Mouse (Mus musculus) skeletal muscle tissue, adult 2 months (tissue): Measurements from ENCODE around the gene 1700092M07Rik.
"Not testable (repeated sequence)": the region's sequence is repeated elsewhere in the genome, so short reads cannot be mapped to it uniquely, and the experiment has no call there.

Experiments used
- DNase-seq: peaks from one replicate; pipeline ENCODE4 v3.0.0-alpha.2; 2012; ENCODE audit warnings: low read depth, low spot score

Gene 1700092M07Rik

DNA sequence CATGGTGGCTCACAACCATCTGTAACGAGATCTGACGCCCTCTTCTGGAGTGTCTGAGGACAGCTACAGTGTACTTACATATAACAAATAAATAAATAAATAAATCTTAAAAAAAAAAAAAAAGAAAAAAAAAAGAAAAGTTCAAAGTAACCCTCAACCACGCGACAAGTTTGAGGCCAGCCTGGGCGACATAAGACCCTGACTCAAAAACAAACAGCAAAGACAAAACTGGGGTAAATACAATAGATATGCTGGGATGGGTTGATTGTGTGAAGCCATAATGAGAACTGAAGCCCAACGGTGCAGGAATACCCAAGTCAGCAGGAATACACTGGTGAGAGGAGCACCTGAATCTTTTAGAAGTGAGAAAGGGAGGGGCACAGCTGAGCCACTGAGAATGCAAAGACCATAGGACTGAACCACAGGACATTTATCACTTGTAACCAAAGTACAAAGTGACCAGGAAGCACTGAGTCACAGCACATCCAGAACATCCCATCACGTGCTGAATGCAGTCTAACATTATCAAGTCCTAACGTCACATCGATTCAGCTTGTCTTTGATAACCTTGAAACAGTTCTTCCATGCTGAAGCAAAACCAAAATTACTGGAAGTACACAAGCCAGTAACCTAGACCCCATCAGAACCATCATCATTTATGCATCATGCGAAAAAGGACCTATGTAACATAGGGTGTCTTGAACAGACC, 23.6 kb upstream of the 1700092M07Rik start:
- no peak for DNase-seq

DNA sequence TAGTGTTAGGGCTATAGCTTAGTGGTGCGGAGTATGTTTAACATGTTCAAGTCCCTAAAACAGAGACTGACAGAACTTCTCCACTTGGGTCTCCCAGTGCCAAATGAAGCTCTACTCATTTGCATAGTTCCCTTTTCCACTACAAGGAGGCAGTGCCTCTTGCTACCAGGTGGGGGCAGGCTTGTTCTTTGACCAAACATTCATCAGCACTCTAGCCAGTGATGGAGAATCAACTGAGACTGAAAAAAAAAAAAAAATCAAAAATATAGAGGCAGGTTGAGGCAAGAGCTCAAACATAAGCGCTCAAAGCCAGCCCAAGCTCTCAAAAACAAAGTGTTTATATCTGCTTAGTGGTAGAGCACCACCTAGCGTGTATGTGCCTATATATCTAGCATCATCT, 22.2 kb upstream of the 1700092M07Rik start:
- DNase-seq = peak; percentile 43

DNA sequence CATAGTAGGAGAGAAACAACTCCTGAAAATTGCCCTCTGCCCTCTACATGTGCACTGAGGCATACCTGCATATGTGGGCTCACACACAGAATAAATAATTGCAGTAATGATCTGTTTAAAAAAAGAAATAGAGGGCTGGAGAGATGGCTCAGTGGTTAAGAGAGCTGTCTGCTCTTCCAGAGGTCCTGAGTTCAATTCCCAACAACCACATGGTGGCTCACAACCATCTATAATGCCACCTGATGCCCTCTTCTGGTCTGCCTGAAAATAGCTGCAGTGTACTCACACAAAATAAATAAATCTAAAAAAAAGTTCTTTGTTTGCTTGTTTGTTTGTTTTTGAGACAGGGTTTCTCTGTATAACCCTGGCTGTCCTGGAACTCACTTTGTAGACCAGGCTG, 21.5 kb upstream of the 1700092M07Rik start:
- DNase-seq = not testable (repeated sequence)

DNA sequence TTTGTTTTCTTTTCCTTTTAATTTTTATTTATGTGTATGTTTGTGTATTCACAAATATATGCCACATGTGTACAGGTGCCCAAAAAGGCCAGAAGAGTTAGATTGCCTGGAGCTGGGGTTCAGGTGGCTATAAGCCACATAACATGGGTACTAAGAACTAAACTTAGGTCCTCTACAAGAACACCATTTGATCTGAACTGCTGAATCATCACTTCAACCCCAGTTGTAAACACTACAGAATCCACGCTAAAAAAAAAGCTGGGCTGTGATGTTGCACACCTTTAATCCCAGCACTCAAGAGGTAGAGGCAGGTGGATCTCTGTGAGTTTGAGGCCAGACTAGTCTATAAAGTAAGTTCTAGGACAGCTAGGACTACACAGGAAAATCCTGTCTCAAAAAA, 19.1 kb upstream of the 1700092M07Rik start:
- no peak for DNase-seq

DNA sequence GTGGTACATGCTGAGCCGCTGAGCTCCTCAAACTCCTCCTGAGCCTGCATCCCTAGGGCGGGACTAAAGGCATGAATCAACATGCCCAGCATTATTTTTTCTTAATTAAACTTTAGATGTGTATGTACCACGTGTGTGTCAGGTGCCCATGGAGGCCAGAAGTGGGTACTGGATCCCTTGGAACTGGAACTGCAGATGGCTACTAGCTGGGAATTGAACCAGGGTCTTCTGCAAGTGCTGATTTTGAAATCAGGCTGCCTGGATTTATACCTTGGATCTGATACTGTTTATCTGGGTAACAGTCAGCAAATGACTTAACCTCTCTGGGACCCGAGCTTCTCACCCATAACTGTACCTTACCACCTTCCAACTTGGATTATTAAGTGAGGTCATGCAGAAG, 18.5 kb upstream of the 1700092M07Rik start:
- DNase-seq = no peak

DNA sequence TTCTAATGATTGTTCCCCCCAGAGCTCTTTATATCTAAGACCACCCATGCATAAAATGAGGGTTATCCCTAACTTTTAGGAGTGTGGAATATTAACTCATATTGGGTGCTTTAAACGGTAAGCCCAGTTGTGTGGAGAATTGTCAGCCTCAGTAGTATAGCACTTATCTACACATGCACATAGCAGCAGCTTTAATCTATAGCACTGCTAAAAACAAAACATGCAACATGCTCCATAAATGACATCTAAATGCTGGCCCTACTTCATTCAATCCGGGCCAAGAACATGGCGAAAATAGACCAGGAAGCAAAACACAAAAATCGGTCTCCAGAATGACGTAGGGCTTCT, 18.0 kb upstream of the 1700092M07Rik start:
- no peak for DNase-seq

DNA sequence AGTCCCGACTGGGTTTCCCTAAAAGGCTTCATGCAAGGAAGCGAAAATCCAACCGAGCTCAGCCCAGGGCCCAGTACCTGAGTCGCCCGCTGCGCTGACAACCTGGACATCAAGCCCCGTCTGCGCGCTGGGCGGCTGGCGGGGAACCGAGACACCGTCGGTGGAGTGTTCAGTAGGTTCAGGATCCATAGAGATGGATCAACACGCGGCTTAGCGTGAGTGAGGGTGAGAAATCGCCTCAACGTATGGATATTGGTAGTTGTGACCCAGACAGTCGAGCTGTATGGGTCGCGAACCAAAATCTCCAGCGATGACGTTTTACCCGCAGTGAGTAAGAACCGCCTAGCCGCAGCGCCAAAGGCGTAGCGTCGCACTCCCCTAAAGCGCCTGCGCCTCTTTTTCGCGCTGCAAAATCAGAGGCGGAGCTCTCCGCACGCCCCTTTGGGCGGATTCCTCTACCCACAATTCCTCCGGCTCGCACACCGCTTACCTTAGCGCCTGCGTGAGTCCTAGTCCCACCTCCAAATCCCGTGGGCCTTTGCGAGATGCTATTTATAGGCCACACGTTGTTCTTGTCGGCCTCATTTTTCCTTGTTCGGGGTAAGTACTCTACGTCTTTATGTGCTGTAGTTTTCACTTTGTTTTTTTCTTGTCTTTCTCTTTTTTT, 17.5 kb upstream of the 1700092M07Rik start, which contains the start of gene Slc3a2:
Gene Slc3a2, minus strand, starts transcription at position 463 of the 667 bp plus-strand sequence.
- peak; percentile 98 for DNase-seq

DNA sequence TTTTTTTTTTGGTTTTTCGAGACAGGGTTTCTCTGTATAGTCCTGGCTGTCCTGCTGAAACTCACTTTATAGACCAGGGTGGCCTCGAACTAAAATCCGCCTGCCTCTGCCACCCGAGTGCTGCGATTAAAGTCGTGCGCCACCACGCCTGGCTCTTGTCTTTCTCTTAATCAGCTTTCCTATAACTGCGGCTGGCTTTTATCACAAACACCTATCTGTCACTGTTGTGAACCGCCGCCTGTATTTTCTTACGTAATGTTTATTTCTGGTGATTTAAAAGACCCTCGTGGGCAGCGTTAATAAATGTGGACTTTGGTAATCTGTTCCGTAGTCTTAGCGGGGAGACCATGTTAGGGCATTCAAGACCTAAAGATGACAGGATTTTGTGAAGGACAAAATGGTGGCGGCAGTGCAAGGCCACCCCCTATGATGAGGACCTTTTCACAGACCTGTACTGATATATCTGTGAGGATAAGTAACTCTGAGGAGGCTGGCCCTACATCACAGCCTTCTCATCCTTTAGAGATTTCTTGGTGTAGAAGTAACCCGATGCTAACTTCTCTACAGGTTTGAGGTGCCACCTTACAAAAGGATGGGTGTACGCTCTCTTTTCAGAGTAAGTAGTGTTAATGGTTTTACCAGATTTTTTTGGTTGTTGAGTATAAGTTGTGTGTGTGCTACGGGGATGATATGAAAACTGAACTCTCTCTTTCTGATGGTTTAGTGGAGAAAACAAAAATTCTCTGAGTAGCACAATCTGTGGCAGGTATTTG, 16.8 kb upstream of the 1700092M07Rik start:
- DNase-seq = no peak

DNA sequence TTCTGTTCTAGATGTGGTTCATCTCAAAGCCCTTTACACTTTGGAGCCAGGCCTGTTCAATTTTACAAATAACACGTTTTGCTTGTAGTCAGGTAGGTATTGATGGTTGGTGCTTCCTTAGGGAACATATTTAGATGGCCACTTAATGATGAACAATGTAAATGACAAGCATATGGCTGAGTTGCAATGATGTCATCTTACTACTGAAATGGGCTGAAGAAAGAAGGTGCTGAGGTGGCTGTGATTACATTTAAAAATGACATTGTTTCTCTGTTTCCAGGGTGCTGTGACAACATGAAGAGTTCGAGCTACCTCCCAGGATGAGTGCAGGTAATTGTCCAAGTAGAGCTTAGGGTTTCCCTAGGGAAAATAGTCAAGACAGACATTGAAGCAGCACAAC, 16.1 kb upstream of the 1700092M07Rik start:
- DNase-seq = no peak

DNA sequence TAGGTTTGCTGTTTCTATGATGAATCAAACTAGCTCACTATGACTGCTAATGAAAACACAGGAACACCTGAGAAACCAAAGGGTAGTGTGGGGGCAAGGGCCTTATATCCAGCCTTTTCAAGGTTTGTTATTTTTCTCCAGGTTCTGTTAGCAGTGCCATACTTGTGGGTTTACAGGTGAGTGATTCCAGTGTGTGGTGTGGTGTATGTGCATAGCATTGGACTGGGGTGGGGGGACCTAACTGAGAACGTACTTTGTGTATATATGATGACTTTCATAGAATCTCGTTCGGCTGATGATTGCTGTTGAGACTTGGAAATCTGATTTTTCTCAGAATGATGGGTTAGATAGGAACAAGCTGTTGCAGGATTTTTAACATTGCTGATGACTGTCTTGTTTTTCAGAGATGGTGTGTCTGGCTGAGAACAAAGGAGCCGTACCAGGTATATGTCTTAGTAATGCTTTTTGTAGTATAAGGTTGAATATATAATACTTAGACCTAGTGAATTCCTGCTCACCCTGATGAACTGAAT, 15.4 kb upstream of the 1700092M07Rik start:
- DNase-seq = no peak

DNA sequence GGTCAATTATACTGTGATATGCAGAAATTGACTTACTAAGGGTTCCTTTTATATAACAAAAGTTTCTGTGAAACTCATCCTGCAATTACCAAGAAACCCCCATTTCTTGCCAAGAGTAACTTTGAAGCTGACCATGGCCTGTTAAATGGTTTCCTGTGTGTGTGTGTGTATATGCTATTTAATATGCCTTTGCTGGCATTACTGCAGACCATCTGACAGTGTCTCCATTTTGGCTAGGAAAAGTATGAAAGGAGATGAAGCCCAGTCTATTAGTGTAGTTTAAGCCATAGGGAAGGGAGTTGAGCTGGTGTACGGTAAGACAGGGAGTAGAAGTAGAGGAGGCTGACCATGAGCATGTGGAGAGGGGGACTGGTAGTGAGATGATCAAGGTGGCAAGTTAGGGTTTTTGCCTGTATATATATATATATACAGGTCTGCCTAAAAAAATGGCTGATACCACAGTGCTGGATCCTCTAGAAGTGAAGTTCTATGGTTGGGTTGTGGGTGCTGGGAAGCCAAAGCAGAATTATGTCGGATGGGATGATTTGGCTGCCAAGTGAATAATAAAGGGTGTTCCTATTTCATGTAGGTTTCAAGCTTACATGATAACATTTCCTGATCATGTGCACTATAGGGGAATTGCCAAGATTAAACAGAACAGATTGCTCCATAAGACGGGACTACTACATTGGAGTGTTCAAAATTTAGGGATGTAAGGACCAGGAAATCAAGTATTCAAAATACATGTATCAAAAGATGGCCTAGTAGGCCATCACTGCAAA, 13.7 kb upstream of the 1700092M07Rik start:
- no peak for DNase-seq

DNA sequence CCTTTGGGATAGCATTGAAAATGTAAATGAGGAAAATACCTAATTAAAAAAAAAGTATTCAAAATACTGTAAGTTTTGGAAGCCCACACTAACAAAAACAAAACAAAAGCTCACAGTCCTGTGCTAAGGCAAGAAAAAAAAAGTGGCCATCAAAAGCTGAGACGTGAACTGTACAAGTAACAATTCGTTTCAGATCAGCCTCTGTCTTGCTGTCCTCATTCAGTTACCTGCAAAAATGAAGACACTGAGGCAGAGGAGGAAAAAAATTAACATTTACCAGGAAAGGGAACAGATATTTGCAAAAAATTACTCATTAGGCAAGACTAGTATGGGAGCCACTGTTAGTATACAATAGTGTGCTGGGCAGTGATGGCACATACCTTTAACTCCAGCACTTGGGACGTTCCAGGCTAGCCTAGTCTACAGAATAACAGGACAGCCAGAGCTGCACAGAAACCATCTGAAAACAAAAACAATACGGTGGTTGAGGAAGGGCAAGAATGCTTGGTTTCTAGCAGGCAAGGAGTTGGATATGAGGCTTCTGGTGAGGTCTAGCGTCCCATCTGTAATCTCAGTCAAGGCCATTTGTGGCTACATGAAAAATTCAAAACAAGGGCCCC, 12.9 kb upstream of the 1700092M07Rik start:
- no peak for DNase-seq

DNA sequence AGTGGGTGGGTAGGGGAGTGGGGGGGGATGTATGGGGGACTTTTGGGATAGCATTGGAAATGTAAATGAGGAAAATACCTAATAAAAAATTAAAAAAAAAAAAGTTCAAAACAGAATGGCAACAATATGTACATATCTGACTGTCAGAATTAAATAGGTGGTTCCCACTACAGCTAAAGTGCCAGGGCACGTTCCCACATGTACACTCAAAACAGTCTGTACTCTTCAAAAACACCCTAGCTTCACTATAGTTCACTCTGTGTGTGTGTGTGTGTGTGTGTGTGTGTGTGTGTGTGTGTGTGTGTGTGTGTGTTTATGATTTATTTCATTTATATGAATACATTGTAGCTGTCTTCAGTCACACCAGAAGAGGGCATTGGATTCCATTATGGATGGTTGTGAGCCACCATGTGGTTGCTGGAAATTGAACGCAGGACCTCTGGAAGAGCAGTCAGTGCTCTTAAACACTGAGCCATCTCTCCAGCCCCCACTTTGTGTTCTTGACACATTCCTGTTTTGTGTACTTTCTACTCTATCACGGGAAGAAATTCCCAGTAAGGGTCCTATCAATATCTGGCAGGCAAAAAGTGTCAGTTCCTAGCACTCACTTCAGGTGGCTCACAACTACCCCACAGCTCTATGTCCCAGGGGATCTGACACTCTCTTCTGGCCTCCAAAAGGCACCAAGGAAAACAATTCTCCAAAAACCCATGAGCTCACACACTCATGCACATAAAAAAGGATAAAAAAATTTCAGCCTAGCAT, 12.0 kb upstream of the 1700092M07Rik start:
- DNase-seq = not testable (repeated sequence)

DNA sequence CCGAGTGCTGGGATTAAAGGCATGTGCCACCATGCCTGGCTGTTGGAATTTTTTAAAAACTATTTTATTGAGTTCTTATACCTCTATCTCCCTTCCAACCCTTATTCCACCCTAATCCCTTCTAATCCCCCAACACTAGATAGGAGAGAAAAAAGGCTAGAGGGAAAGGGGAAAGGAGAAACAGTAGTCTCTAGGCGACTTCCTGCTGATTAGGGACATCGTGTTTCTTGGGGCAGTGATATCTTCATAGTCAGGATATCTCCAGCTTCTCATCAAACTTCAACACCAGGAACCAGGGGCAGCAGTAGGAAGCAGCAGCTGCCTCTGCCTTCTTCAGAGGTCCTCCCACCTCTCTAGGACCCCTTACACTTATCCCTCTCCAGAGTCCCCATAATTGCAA, 6.2 kb upstream of the 1700092M07Rik start:
- no peak for DNase-seq

DNA sequence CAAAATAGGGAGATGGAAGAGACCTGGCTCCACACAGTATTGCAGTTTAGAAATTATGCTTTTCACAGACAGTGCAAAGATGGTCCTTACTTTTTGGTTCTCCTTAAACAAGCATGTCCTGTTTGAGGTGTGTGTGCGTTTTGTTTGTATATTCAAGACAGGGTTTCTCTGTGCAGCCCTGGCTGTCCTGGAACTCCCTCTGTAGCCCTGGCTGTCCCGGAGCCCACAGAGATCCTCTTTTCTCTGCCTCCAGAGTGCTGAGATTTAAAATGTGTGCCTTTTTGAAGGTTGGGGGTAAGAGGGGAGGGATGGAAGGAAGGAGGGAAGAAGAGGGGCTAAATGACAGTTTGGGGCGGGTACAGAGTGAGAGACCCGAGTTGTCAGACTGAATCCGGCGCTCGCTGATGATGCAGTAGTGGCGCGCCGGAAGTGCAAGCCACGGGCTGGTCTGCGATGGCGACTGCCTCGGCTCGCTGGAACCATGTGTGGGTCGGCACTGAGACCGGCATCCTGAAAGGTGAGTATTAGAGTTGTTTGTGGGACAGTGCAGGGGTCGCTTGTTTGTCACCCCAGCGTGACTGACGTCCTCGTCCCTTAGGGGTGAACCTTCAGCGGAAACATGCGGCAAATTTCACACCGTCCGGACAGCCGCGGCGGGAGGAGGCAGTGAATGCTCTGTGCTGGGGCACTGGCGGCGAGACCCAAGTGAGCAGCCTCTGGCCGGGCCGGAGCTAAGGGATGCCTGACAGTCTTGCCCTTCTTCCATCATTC, 4.9 kb upstream of the 1700092M07Rik start, which contains the start of gene Wdr74:
Gene Wdr74, plus strand, starts transcription at position 439 of the 771 bp plus-strand sequence.
- DNase-seq = peak; percentile 80

DNA sequence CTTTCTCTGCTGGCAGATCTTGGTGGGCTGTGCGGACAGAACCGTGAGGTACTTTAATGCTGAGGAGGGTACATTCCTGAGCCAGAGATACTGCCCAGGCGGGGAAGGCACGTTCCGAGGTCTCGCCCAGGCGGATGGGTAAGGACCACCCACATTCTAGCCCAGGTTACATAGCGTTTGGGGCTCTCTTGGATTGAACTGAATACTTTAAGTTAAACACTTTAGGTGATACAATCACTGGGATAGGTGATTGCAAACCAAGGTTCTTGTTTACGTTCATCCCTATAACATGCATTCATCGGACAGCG, 4.4 kb upstream of the 1700092M07Rik start:
- DNase-seq = no peak

DNA sequence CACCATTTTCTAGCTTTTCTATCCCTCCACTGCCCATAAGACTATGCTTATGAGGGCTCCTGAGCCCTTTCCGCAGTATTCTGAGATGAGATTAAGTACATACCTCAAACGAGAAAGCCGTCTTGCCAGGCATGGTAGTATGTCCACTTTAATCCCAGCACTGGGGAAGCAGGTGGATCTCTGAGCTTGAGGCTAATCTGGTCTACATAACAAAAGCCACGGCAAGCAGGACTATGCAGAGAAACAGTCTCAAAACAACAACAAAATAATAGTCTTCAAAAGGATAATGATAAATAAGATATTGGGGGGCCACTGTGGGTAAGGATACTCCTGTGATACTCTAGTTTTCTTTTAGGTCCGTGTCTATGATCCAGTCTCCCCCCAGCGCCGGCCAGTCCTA, 1.6 kb upstream of the 1700092M07Rik start:
- no peak for DNase-seq

DNA sequence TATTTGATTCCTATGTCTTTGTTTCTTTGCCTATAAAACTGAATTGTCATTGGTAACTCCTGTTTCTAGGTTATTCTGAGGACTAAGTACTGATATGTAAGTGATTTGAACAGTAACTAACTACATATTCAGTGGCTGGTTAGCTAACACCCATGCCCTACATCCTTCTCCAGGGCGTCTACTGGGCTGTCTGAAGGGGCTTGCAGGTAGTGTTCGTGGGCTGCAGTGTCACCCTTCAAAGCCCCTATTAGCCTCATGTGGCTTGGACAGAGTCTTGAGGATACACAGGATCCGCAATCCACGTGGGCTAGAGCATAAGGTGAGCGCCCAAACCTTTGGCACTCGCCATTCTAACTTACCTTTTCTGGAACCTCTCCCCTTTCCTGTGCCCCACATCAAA, 872 bp upstream of the 1700092M07Rik start:
- no peak for DNase-seq

DNA sequence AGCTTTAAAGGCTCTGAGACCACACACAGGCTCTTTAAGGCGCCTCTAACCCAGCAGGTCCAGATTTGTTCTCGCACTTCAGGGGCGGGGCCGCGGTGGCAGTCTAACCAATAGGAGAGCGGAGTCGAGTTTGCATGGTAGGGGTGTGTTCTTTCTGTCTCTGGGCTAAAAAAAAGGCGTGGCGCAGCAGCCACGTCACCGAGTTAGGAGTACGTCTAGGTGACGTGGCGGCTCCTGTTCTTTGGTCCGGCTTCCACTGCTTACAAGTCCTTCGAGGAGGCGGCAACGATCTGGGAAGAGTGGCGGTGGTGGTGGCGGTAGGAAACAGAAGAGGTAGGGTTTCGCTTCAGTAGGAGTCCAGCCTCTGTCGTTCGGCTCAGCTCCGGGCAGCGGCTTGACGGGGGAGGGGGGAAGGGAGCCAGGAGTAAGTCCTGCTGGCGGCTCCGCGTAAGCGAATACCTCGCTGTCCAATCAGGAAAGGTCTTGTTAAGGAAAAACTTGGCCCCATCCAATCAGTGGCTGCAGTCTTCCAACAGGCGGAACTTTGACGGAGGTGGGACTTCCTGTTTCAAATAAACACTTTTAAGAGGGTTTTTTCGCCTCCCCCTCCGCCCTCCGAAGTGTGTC, 838 bp downstream of the 1700092M07Rik start, which contains the start of gene Stx5a:
Gene Stx5a, plus strand, starts transcription at position 171 of the 627 bp plus-strand sequence.
- peak; percentile 97 for DNase-seq
